Mouse (Mus musculus) testis, adult 2 months (tissue): Measurements from ENCODE around the gene Snx29.
"Not testable (repeated sequence)": the region's sequence is repeated elsewhere in the genome, so short reads cannot be mapped to it uniquely, and the experiment has no call there.

Experiments
- CTCF ChIP-seq: fragments of 200-500 bp; IDR thresholded peaks from 2 replicates; pipeline ENCODE4 v1.5.1; 2012; ENCODE audit warnings: low read depth, mild to moderate bottlenecking, inconsistent platforms, low read length, moderate library complexity; ENCODE audit not compliant: control insufficient read depth, insufficient read depth, insufficient replicate concordance
- POLR2A ChIP-seq: fragments of 200-500 bp; IDR thresholded peaks from 2 replicates; pipeline ENCODE4 v1.6.1; 2012; ENCODE audit warnings: low read depth, mild to moderate bottlenecking, inconsistent platforms, low read length, moderate library complexity; ENCODE audit not compliant: control insufficient read depth

- TF ChIP-seq CTCF, POLR2A: not testable (repeated sequence)
Measured at GRCm38 (mm10) chr16:11297700-11298099, 25.0 kb upstream of the Snx29 start.
